Mouse (Mus musculus) T-helper 1 cell (primary cell): ENCODE results near the gene Gm7861.
"Not testable (repeated sequence)": the region's sequence is repeated elsewhere in the genome, so short reads cannot be mapped to it uniquely, and the experiment has no call there.

ENCODE experiments used
- in situ Hi-C: fragments of 300-600 bp; cut with MboI, MseI; formaldehyde crosslinking; loops from one replicate; pipeline ENCODE4 v1.15.1; 2025; ENCODE audit warnings: high pct_unique_total_duplicates

Gene Gm7861

DNA sequence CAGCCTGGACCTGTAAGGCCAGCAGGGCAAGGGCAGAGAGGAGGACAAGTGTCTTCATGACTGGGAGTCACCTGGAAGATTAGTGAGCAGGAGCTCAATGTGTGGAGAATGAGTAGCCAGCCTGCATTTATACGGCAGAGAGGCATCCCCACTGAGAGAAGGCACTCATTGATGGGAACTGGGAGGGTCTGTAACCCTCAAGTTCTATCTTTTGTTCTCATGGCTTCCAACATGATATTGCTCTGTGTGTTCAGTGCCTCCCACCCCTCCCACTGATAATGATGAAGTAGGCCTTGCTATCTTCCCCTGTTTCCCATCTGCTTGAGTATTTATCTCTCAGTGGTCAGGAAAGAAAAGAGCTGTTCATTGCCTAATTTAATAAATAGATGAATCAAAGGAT is at the start of gene Gm7861:
TSS of gene Gm7861 (minus strand) at position 101 of the 400 bp plus-strand sequence.
- in situ Hi-C loops, result not testable (repeated sequence)

DNA sequence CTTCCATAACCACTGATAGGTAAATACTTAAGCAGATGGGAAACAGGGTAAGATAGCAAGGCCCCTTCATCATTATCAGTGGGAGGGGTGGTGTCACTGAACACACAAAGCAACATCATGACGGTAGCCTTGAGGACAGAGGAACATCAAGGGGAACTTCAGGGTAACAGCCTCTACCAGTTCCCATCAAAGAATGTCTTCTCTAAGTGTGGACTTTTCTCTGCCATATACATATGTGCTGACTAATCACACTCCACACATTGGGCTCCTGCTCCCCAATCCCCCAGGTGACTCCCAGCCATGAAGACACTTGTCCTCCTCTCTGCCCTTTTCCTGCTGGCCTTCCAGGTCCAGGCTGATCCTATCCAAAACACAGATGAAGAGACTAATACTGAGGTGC is 23.6 kb upstream of the Gm7861 start, which contains the start of gene Defa26:
TSS of gene Defa26 (plus strand) at position 301 of the 400 bp plus-strand sequence.
- in situ Hi-C loops, result loop anchor here (5.0 kb wide), 1 partner anchor 366 kb away; no protein-coding TSS in a partner anchor

DNA sequence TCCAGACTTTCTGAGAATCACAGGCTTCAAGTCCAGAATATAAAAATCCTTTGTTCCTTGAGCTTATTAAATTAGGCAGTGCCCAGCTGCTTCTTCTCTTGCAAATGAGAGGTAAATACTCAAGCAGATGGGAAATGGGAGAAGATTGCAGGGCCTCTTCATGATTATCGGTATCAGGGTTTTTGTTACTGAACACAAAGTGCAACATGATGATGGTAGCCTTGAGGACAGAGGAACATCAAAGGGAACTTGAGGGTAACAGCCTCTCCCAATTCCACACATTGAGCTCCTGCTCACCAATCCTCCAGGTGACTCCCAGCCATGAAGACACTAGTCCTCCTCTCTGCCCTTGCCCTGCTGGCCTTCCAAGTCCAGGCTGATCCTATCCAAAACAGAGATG is 11.6 kb downstream of the Gm7861 start, which contains the start of gene Defa28:
TSS of gene Defa28 (plus strand) at position 301 of the 400 bp plus-strand sequence.
- in situ Hi-C loops, result not testable (repeated sequence)

DNA sequence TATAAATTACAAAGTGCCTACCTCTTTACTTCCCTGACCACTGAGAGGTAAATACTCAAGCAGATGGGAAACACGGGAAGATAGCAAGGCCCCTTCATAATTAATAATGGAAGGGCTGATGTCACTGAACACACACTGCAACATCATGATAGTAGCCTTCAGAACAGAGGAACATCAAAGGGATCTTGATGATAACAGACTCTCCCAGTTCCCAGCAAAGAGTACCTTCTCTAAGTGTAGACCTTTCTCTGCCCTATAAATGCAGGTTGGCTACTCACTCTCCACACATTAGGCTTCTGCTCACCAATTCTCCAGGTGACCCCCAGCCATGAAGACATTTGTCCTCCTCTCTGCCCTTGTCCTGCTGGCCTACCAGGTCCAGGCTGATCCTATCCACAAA is 29.2 kb downstream of the Gm7861 start, which contains the start of gene Defa37:
TSS of gene Defa37 (plus strand) at position 301 of the 400 bp plus-strand sequence.
- in situ Hi-C loops, result not testable (repeated sequence)
